Mouse (Mus musculus): ENCODE data around the gene Yipf2. TPM values are rescaled to one million over a fixed set of nuclear protein-coding genes. Genes with fewer than 3 reads are reported as not detected.
A peak's percentile ranks its signal among the peaks of the same experiment; 100 is the strongest.

Yipf2 gene
- total and polyA plus RNA-seq, 2 experiments = 24.6 to 43.9 TPM

GRCm38 (mm10) chr9:21566538-21566937 lies 26.1 kb downstream of the Yipf2 start:
- Histone ChIP-seq H3K27me3 (ENCODE audit: control insufficient read depth, insufficient read depth, low read length) (no peaks in the 10 kb centered on the region), H3K4me1 (ENCODE audit: control insufficient read depth, insufficient read depth, low read length) (peaks cover 2% of the 10 kb centered on the region), H3K9ac (ENCODE audit: low read depth, low read length) (no peak overlapping the region), H3K4me3 (ENCODE audit: insufficient read depth, low read depth, low read length) (no peak overlapping the region), H3K27ac (replicated peaks; ENCODE audit: insufficient read depth, low read depth, low read length) (no peak overlapping the region), H3K36me3 (ENCODE audit: control insufficient read depth, insufficient read depth, low read length) (peaks cover 13% of the 10 kb centered on the region), H3K79me2 (ENCODE audit: control insufficient read depth, insufficient read depth, low read length) (0 out of 2 replicates have a peak, but pooled peaks cover 8% of the 10 kb centered on the region)
- TF ChIP-seq POLR2A (IDR thresholded peaks at IDR 0.05; ENCODE audit: extremely low read depth, insufficient read depth, low read length) = no peak
- TF ChIP-seq CTCF (IDR thresholded peaks at IDR 0.05; ENCODE audit: low read depth, low read length) = no peak
- no peak for DNase-seq (ENCODE audit: extremely low read depth, low read depth, low spot score)
- 85% methylated on average over 1 of the region's 1 CpGs for WGBS

GRCm38 (mm10) chr9:21565004-21565586 lies 27.5 kb downstream of the Yipf2 start:
- Histone ChIP-seq H3K9ac (ENCODE audit: low read depth, low read length) (no peak overlapping the region), H3K4me3 (ENCODE audit: insufficient read depth, low read depth, low read length) (no peak overlapping the region), H3K4me1 (ENCODE audit: control insufficient read depth, insufficient read depth, low read length) (peaks cover 2% of the 10 kb centered on the region; the same call in 1 of the 2 replicates), H3K27ac (replicated peaks; ENCODE audit: insufficient read depth, low read depth, low read length) (no peak overlapping the region), H3K79me2 (ENCODE audit: control insufficient read depth, insufficient read depth, low read length) (0 out of 2 replicates have a peak, but pooled peaks cover 8% of the 10 kb centered on the region), H3K36me3 (ENCODE audit: control insufficient read depth, insufficient read depth, low read length) (peaks cover 5% of the 10 kb centered on the region), H3K27me3 (ENCODE audit: control insufficient read depth, insufficient read depth, low read length) (no peaks in the 10 kb centered on the region)
- WGBS = 80% methylated on average over 4 of the region's 4 CpGs
- no peak for DNase-seq (ENCODE audit: extremely low read depth, low read depth, low spot score)
- TF ChIP-seq POLR2A (IDR thresholded peaks at IDR 0.05; ENCODE audit: extremely low read depth, insufficient read depth, low read length) (no peak), CTCF (IDR thresholded peaks at IDR 0.05; ENCODE audit: low read depth, low read length) (no peak)

DNA sequence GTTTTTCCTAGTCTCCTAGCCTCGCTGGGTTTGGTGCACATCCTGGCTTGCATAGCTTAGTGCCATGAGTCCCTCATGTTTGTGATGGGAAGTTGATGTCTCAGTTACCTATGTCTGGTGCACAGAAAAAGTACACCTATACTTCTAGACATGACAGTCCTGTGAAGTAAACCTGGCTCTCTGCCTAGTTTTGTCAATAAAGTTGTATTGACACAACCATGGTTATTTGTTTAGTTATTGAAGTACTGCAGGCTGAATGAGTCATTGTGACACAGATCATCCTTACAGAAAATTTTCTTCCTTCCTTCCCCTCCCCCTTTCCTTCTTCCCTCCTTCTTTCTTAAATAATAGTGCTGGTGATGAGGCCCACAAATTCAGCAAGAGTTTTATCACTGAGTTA lies 28.2 kb downstream of the Yipf2 start:
- TF ChIP-seq CTCF (IDR thresholded peaks at IDR 0.05; ENCODE audit: low read depth, low read length) = no peak
- TF ChIP-seq POLR2A (IDR thresholded peaks at IDR 0.05; ENCODE audit: extremely low read depth, insufficient read depth, low read length) = no peak
- H3K27me3 ChIP-seq (ENCODE audit: control insufficient read depth, insufficient read depth, low read length) = no peaks in the 10 kb centered on the region
- peaks cover 2% of the 10 kb centered on the region; the same call in 1 of the 2 replicates for H3K4me1 ChIP-seq (ENCODE audit: control insufficient read depth, insufficient read depth, low read length)
- DNase-seq (ENCODE audit: extremely low read depth, low read depth, low spot score) = peak; percentile 68
- H3K4me3 ChIP-seq (ENCODE audit: insufficient read depth, low read depth, low read length) = no peak overlapping the region
- no peaks in the 10 kb centered on the region for H3K36me3 ChIP-seq (ENCODE audit: control insufficient read depth, insufficient read depth, low read length)
- no peak overlapping the region for H3K27ac ChIP-seq (replicated peaks; ENCODE audit: insufficient read depth, low read depth, low read length)
- H3K9ac ChIP-seq (ENCODE audit: low read depth, low read length) = no peak overlapping the region
- H3K79me2 ChIP-seq (ENCODE audit: control insufficient read depth, insufficient read depth, low read length) = 0 out of 2 replicates have a peak, but pooled peaks cover 8% of the 10 kb centered on the region
- 61% methylated on average over 1 of the region's 1 CpGs for WGBS

DNA sequence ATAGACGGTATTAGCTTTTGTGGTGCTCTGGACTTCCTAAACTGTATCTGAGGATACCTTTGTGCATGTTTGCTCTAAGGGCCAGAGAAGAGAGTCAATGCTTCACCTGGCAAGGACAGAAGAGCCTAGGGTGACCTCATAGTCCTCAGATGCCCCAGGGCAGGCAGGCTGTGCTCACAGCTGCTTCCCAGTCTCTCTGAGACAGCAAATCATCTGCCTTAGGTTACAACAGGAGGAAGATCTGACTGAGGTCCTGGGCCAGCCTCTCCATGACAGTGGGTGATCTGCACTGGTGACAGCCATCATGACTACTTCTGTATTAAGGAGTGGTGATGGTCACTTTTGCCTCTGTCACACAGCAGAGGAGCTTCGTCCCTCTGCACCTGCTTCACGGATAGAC lies 33.5 kb downstream of the Yipf2 start:
- Histone ChIP-seq H3K79me2 (ENCODE audit: control insufficient read depth, insufficient read depth, low read length) (peaks cover 11% of the 10 kb centered on the region; the same call in 1 of the 2 replicates), H3K4me3 (ENCODE audit: insufficient read depth, low read depth, low read length) (no peak overlapping the region), H3K27me3 (ENCODE audit: control insufficient read depth, insufficient read depth, low read length) (no peaks in the 10 kb centered on the region), H3K4me1 (ENCODE audit: control insufficient read depth, insufficient read depth, low read length) (peaks cover 2% of the 10 kb centered on the region; the same call in 1 of the 2 replicates), H3K9ac (ENCODE audit: low read depth, low read length) (no peak overlapping the region), H3K36me3 (ENCODE audit: control insufficient read depth, insufficient read depth, low read length) (no peaks in the 10 kb centered on the region), H3K27ac (replicated peaks; ENCODE audit: insufficient read depth, low read depth, low read length) (no peak overlapping the region)
- TF ChIP-seq POLR2A (IDR thresholded peaks at IDR 0.05; ENCODE audit: extremely low read depth, insufficient read depth, low read length) (no peak), CTCF (IDR thresholded peaks at IDR 0.05; ENCODE audit: low read depth, low read length) (no peak)
- no peak for DNase-seq (ENCODE audit: extremely low read depth, low read depth, low spot score)
- WGBS = 84% methylated on average over 3 of the region's 3 CpGs

GRCm38 (mm10) chr9:21558366-21558765 lies 34.3 kb downstream of the Yipf2 start:
- H3K36me3 ChIP-seq (ENCODE audit: control insufficient read depth, insufficient read depth, low read length) = no peaks in the 10 kb centered on the region
- no peak overlapping the region for H3K9ac ChIP-seq (ENCODE audit: low read depth, low read length)
- H3K27ac ChIP-seq (replicated peaks; ENCODE audit: insufficient read depth, low read depth, low read length) = no peak overlapping the region
- H3K4me1 ChIP-seq (ENCODE audit: control insufficient read depth, insufficient read depth, low read length) = 0 out of 2 replicates have a peak, but pooled peaks cover 2% of the 10 kb centered on the region
- DNase-seq (ENCODE audit: extremely low read depth, low read depth, low spot score) = no peak
- H3K4me3 ChIP-seq (ENCODE audit: insufficient read depth, low read depth, low read length) = no peak overlapping the region
- TF ChIP-seq CTCF (IDR thresholded peaks at IDR 0.05; ENCODE audit: low read depth, low read length) (no peak), POLR2A (IDR thresholded peaks at IDR 0.05; ENCODE audit: extremely low read depth, insufficient read depth, low read length) (no peak)
- no peaks in the 10 kb centered on the region for H3K27me3 ChIP-seq (ENCODE audit: control insufficient read depth, insufficient read depth, low read length)
- WGBS = 69% methylated on average over 4 of the region's 4 CpGs
- H3K79me2 ChIP-seq (ENCODE audit: control insufficient read depth, insufficient read depth, low read length) = peaks cover 11% of the 10 kb centered on the region; the same call in 1 of the 2 replicates

GRCm38 (mm10) chr9:21557556-21557955 lies 35.1 kb downstream of the Yipf2 start:
- Histone ChIP-seq H3K27me3 (ENCODE audit: control insufficient read depth, insufficient read depth, low read length) (no peaks in the 10 kb centered on the region), H3K9ac (ENCODE audit: low read depth, low read length) (no peak overlapping the region), H3K4me1 (ENCODE audit: control insufficient read depth, insufficient read depth, low read length) (0 out of 2 replicates have a peak, but pooled peaks cover 2% of the 10 kb centered on the region), H3K27ac (replicated peaks; ENCODE audit: insufficient read depth, low read depth, low read length) (no peak overlapping the region), H3K4me3 (ENCODE audit: insufficient read depth, low read depth, low read length) (no peak overlapping the region), H3K79me2 (ENCODE audit: control insufficient read depth, insufficient read depth, low read length) (peaks cover 11% of the 10 kb centered on the region; the same call in 1 of the 2 replicates), H3K36me3 (ENCODE audit: control insufficient read depth, insufficient read depth, low read length) (no peaks in the 10 kb centered on the region)
- WGBS = 98% methylated on average over 2 of the region's 2 CpGs
- TF ChIP-seq POLR2A (IDR thresholded peaks at IDR 0.05; ENCODE audit: extremely low read depth, insufficient read depth, low read length) = no peak
- TF ChIP-seq CTCF (IDR thresholded peaks at IDR 0.05; ENCODE audit: low read depth, low read length) = no peak
- DNase-seq (ENCODE audit: extremely low read depth, low read depth, low spot score) = no peak
